Comparison of ENCODE assay signal across 8 mouse cellular contexts in genomic region chr16:30252003-30252418, GRCm38 (mm10). TPM values are rescaled to one million over a fixed set of nuclear protein-coding genes. Genes with fewer than 3 reads are reported as not detected.
A peak's percentile ranks its signal among the peaks of the same experiment; 100 is the strongest.
DNase-seq lines count a peak whose midpoint lies in the region; ATAC-seq and TF ChIP-seq lines count a peak whose summit lies in the region.

No protein-coding gene starts in this region.

- ATAC-seq in cerebellum, adult (ENCODE audit: insufficient number of reproducible peaks, low FRiP score, low TSS enrichment): peak; percentile 56; the same call in 1 of the 2 replicates
- no peak for ATAC-seq in midbrain, embryonic 12.5 days (ENCODE audit: low FRiP score, low read depth)

- peaks cover 42% of the 10 kb centered on the region for H3K27me3 ChIP-seq in embryonic facial prominence, embryonic 10.5 days (replicated peaks; ENCODE audit: low read depth, poor library complexity, severe bottlenecking)
- H3K27me3 ChIP-seq in limb, embryonic 10.5 days (ENCODE audit: low read depth, poor library complexity, severe bottlenecking): peaks cover 34% of the 10 kb centered on the region
- peaks cover 38% of the 10 kb centered on the region for H3K27me3 ChIP-seq in midbrain, embryonic 12.5 days
- no peaks in the 10 kb centered on the region for H3K27me3 ChIP-seq in small intestine, adult 2 months (ENCODE audit: control insufficient read depth, insufficient read depth, low read length)

- no peak overlapping the region for H3K27ac ChIP-seq in embryonic facial prominence, embryonic 10.5 days (replicated peaks)
- H3K27ac ChIP-seq in limb, embryonic 10.5 days: no peak overlapping the region
- H3K27ac ChIP-seq in midbrain, embryonic 12.5 days (replicated peaks): no peak overlapping the region
- H3K27ac ChIP-seq in small intestine, adult 2 months (ENCODE audit: insufficient read depth, low read depth, low read length): no peak overlapping the region

- no peaks in the 10 kb centered on the region for H3K36me3 ChIP-seq in embryonic facial prominence, embryonic 10.5 days (replicated peaks)
- no peaks in the 10 kb centered on the region for H3K36me3 ChIP-seq in limb, embryonic 10.5 days
- H3K36me3 ChIP-seq in midbrain, embryonic 12.5 days: no peaks in the 10 kb centered on the region
- H3K36me3 ChIP-seq in small intestine, adult 2 months (ENCODE audit: control insufficient read depth, insufficient read depth, low read length): no peaks in the 10 kb centered on the region

- TF ChIP-seq CTCF in small intestine, adult 2 months (IDR thresholded peaks at IDR 0.05; ENCODE audit: extremely low read depth, insufficient read length, insufficient replicate concordance, low read depth, low read length): peak; percentile 99

- no peaks in the 10 kb centered on the region for H3K9me3 ChIP-seq in embryonic facial prominence, embryonic 10.5 days
- no peaks in the 10 kb centered on the region for H3K9me3 ChIP-seq in limb, embryonic 10.5 days (replicated peaks)
- H3K9me3 ChIP-seq in midbrain, embryonic 12.5 days: no peaks in the 10 kb centered on the region

- H3K4me3 ChIP-seq in embryonic facial prominence, embryonic 10.5 days: peak overlapping the region; percentile 42
- H3K4me3 ChIP-seq in limb, embryonic 10.5 days: peak overlapping the region; percentile 31
- peak overlapping the region; percentile 18 for H3K4me3 ChIP-seq in midbrain, embryonic 12.5 days
- peak overlapping the region; percentile 28 for H3K4me3 ChIP-seq in small intestine, adult 2 months (ENCODE audit: low read depth, low read length)

- no peak overlapping the region for H3K9ac ChIP-seq in midbrain, embryonic 12.5 days (replicated peaks)

- TF ChIP-seq POLR2A in small intestine, adult 2 months (IDR thresholded peaks at IDR 0.05; ENCODE audit: low read depth, low read length): no peak

- 1% methylated on average over 21 of the region's 21 CpGs for WGBS in embryonic facial prominence, embryonic 10.5 days
- WGBS in limb, embryonic 10.5 days: 1% methylated on average over 21 of the region's 21 CpGs
- WGBS in midbrain, embryonic 12.5 days: 3% methylated on average over 21 of the region's 21 CpGs
- WGBS in small intestine, adult 2 months: 2% methylated on average over 21 of the region's 21 CpGs

- no peak for DNase-seq in cerebellum, adult 11 months
- peak; percentile 88 for DNase-seq in embryonic facial prominence, embryonic 10.5 days (ENCODE audit: low spot score)
- DNase-seq in heart, adult 11 months: peak; percentile 97
- peak; percentile 86 for DNase-seq in kidney, adult 18-20 months
- peak; percentile 94 for DNase-seq in limb, embryonic 10.5 days (ENCODE audit: low spot score)

- peaks cover 19% of the 10 kb centered on the region for H3K4me1 ChIP-seq in embryonic facial prominence, embryonic 10.5 days
- H3K4me1 ChIP-seq in limb, embryonic 10.5 days: peaks cover 36% of the 10 kb centered on the region
- peaks cover 2% of the 10 kb centered on the region; the same call in 1 of the 2 replicates for H3K4me1 ChIP-seq in midbrain, embryonic 12.5 days
- peaks cover 6% of the 10 kb centered on the region for H3K4me1 ChIP-seq in small intestine, adult 2 months (ENCODE audit: control insufficient read depth, insufficient read depth, insufficient read length, low read length)

- H3K4me2 ChIP-seq in midbrain, embryonic 12.5 days (replicated peaks): peak overlapping the region; percentile 36

RNA-seq across cellular contexts. Expression of gene Cpn2, which starts 15.3 kb away (rescaled TPM):
- not detected in 2 replicates for polyA plus RNA-seq in embryonic facial prominence, embryonic 10.5 days (2016; fragmentation: Nextera tagmentation; extraction: Ambion mirVana)
- not detected in 2 replicates for polyA plus RNA-seq in limb, embryonic 10.5 days (2016; fragmentation: Nextera tagmentation; extraction: Ambion mirVana)
- not detected in 2 replicates for polyA plus RNA-seq in midbrain, embryonic 12.5 days (2016; fragmentation: Nextera tagmentation; extraction: Ambion mirVana)
- polyA plus RNA-seq in small intestine, adult 2 months (2012; rRNA removed): 0.06 and 2.2 TPM in 2 replicates

RNA-seq across cellular contexts. Expression of gene Lrrc15, which starts 31.0 kb away (rescaled TPM):
- polyA plus RNA-seq in embryonic facial prominence, embryonic 10.5 days (2016; fragmentation: Nextera tagmentation; extraction: Ambion mirVana): 0.18 and 0.66 TPM in 2 replicates
- polyA plus RNA-seq in limb, embryonic 10.5 days (2016; fragmentation: Nextera tagmentation; extraction: Ambion mirVana): 0.23 and 0.68 TPM in 2 replicates
- 0.71 and 1.0 TPM in 2 replicates for polyA plus RNA-seq in midbrain, embryonic 12.5 days (2016; fragmentation: Nextera tagmentation; extraction: Ambion mirVana)
- polyA plus RNA-seq in small intestine, adult 2 months (2012; rRNA removed): 0.06 TPM in 1 of 2 replicates, not detected in the other

RNA-seq across cellular contexts. Expression of gene Gp5, which starts 58.6 kb away (rescaled TPM):
- polyA plus RNA-seq in embryonic facial prominence, embryonic 10.5 days (2016; fragmentation: Nextera tagmentation; extraction: Ambion mirVana): 0.93 and 2.0 TPM in 2 replicates
- 1.5 and 1.7 TPM in 2 replicates for polyA plus RNA-seq in limb, embryonic 10.5 days (2016; fragmentation: Nextera tagmentation; extraction: Ambion mirVana)
- 1.6 and 1.9 TPM in 2 replicates for polyA plus RNA-seq in midbrain, embryonic 12.5 days (2016; fragmentation: Nextera tagmentation; extraction: Ambion mirVana)
- 0.38 and 0.39 TPM in 2 replicates for polyA plus RNA-seq in small intestine, adult 2 months (2012; rRNA removed)
